Mouse (Mus musculus) kidney, embryonic 16.5 days (tissue): ENCODE measurements around the gene Pcsk5. TPM values are rescaled to one million over a fixed set of nuclear protein-coding genes. Genes with fewer than 3 reads are reported as not detected.
A peak's percentile ranks its signal among the peaks of the same experiment; 100 is the strongest.

Experiments
- ATAC-seq: fragments of 200-750 bp; cut with Nextera tagmentation; 2 replicates; pipeline ENCODE4 v1.8.0; 2017; ENCODE audit warnings: moderate TSS enrichment; ENCODE audit not compliant: low FRiP score, low TSS enrichment
- H3K27ac ChIP-seq: fragments of 300-500 bp; sonication (generic); 2 replicates; pipeline ENCODE4 v1.5.1; 2014; ENCODE audit warnings: low read length
- H3K27me3 ChIP-seq: fragments of 300-500 bp; sonication (generic); 2 replicates; pipeline ENCODE4 v1.6.1; 2014; ENCODE audit warnings: low read length, control low read depth, mixed read lengths; ENCODE audit not compliant: insufficient read depth
- H3K36me3 ChIP-seq: fragments of 300-500 bp; sonication (generic); 2 replicates; pipeline ENCODE4 v1.6.1; 2014; ENCODE audit warnings: low read length, control low read depth, mixed read lengths; ENCODE audit not compliant: insufficient read depth
- H3K4me1 ChIP-seq: fragments of 300-500 bp; sonication (generic); 2 replicates; pipeline ENCODE4 v1.6.1; 2014; ENCODE audit warnings: low read length, control low read depth, mixed read lengths; ENCODE audit not compliant: insufficient read depth
- H3K4me2 ChIP-seq: fragments of 300-500 bp; sonication (generic); replicated peaks from 2 replicates; pipeline ENCODE4 v1.6.1; 2014; ENCODE audit warnings: low read depth, low read length
- H3K4me3 ChIP-seq: fragments of 300-500 bp; sonication (generic); 2 replicates; pipeline ENCODE4 v1.5.1; 2014; ENCODE audit warnings: mild to moderate bottlenecking, low read length
- H3K9ac ChIP-seq: fragments of 300-500 bp; sonication (generic); replicated peaks from 2 replicates; pipeline ENCODE4 v1.6.1; 2014; ENCODE audit warnings: low read length
- H3K9me3 ChIP-seq: fragments of 300-500 bp; sonication (generic); 2 replicates; pipeline ENCODE4 v1.6.1; 2016; ENCODE audit warnings: low read length, control low read depth
- WGBS: fragments of 180-500 bp; shearing (Covaris S2); extraction: QIAGEN DNeasy Blood & Tissue Kit; methylation state at CpG from one replicate; pipeline ENCODE4 v1.1.7; 2014; 5-methylcytosine and 5-hydroxymethylcytosine counted together
- polyA plus RNA-seq: library from polyadenylated mRNA; unstranded; fragments of >200 nt; fragmentation: Nextera tagmentation; extraction: Ambion mirVana; gene quantifications from 2 replicates; pipeline ENCODE4 v1.2.1, GENCODE M21; 2015

Pcsk5 gene
- polyA plus RNA-seq, 1 experiment from 2014 or later, result 26.3 TPM

GRCm38 (mm10) chr19:17839856-17840255 is 2.4 kb upstream of the Pcsk5 start:
- H3K9ac ChIP-seq, result no peak overlapping the region
- H3K27me3 ChIP-seq, result no peaks in the 10 kb centered on the region
- no peak overlapping the region for H3K4me2 ChIP-seq
- no peak overlapping the region for H3K4me3 ChIP-seq
- H3K4me1 ChIP-seq, result peaks cover 11% of the 10 kb centered on the region; the same call in 1 of the 2 replicates
- no peaks in the 10 kb centered on the region for H3K9me3 ChIP-seq
- WGBS, result 74% methylated on average over 1 of the region's 1 CpGs
- no peaks in the 10 kb centered on the region for H3K36me3 ChIP-seq
- no peak overlapping the region for H3K27ac ChIP-seq
- no peak for ATAC-seq

- peak overlapping the region; percentile 92 for H3K27ac ChIP-seq
- no peaks in the 10 kb centered on the region for H3K36me3 ChIP-seq
- peak overlapping the region; percentile 82 for H3K4me3 ChIP-seq
- peaks cover 22% of the 10 kb centered on the region; the same call in 1 of the 2 replicates for H3K4me1 ChIP-seq
- H3K9ac ChIP-seq, result peak overlapping the region; percentile 85
- no peaks in the 10 kb centered on the region for H3K9me3 ChIP-seq
- no peaks in the 10 kb centered on the region for H3K27me3 ChIP-seq
- WGBS, result under 1% methylated on average over 67 of the region's 72 CpGs
- H3K4me2 ChIP-seq, result peak overlapping the region; percentile 91
- peak; percentile 85 for ATAC-seq
Observed at GRCm38 (mm10) chr19:17836566-17837470, 614 bp downstream of the Pcsk5 start.

- no peaks in the 10 kb centered on the region for H3K9me3 ChIP-seq
- no peaks in the 10 kb centered on the region for H3K27me3 ChIP-seq
- under 1% methylated on average over 28 of the region's 28 CpGs for WGBS
- peak; percentile 24; the same call in 1 of the 2 replicates for ATAC-seq
- H3K27ac ChIP-seq, result peak overlapping the region; percentile 92; the same call in 1 of the 2 replicates
- peak overlapping the region; percentile 91 for H3K4me2 ChIP-seq
- H3K4me3 ChIP-seq, result peak overlapping the region; percentile 82
- H3K36me3 ChIP-seq, result no peaks in the 10 kb centered on the region
- peak overlapping the region; percentile 85 for H3K9ac ChIP-seq
- peaks cover 24% of the 10 kb centered on the region; the same call in 1 of the 2 replicates for H3K4me1 ChIP-seq
Observed at GRCm38 (mm10) chr19:17835681-17836565, 1.5 kb downstream of the Pcsk5 start.

GRCm38 (mm10) chr19:17834894-17835293 is 2.5 kb downstream of the Pcsk5 start:
- no peak for ATAC-seq
- H3K27ac ChIP-seq, result no peak overlapping the region
- peaks cover 24% of the 10 kb centered on the region; the same call in 1 of the 2 replicates for H3K4me1 ChIP-seq
- H3K4me3 ChIP-seq, result peak overlapping the region; percentile 82; the same call in 1 of the 2 replicates
- no peaks in the 10 kb centered on the region for H3K9me3 ChIP-seq
- H3K4me2 ChIP-seq, result peak overlapping the region; percentile 91
- no peak overlapping the region for H3K9ac ChIP-seq
- H3K36me3 ChIP-seq, result no peaks in the 10 kb centered on the region
- H3K27me3 ChIP-seq, result no peaks in the 10 kb centered on the region

- WGBS, result 84% methylated on average over 2 of the region's 2 CpGs
- H3K4me3 ChIP-seq, result no peak overlapping the region
- no peaks in the 10 kb centered on the region for H3K36me3 ChIP-seq
Observed at GRCm38 (mm10) chr19:17831376-17831775, 6.1 kb downstream of the Pcsk5 start.

GRCm38 (mm10) chr19:17828414-17828813 is 9.0 kb downstream of the Pcsk5 start:
- no peaks in the 10 kb centered on the region for H3K36me3 ChIP-seq
- no peak overlapping the region for H3K9ac ChIP-seq
- WGBS, result 60% methylated on average over 8 of the region's 8 CpGs
- ATAC-seq, result no peak
- no peak overlapping the region for H3K4me2 ChIP-seq
- no peaks in the 10 kb centered on the region for H3K27me3 ChIP-seq
- no peak overlapping the region for H3K4me3 ChIP-seq
- no peaks in the 10 kb centered on the region for H3K9me3 ChIP-seq
- H3K27ac ChIP-seq, result no peak overlapping the region
- H3K4me1 ChIP-seq, result 0 out of 2 replicates have a peak, but pooled peaks cover 4% of the 10 kb centered on the region

More at GRCm38 (mm10) chr19:17831376-17831775, 6.1 kb downstream of the Pcsk5 start:
- no peak overlapping the region for H3K4me2 ChIP-seq
- no peaks in the 10 kb centered on the region for H3K27me3 ChIP-seq
- H3K9ac ChIP-seq, result no peak overlapping the region
- ATAC-seq, result no peak
- peaks cover 21% of the 10 kb centered on the region; the same call in 1 of the 2 replicates for H3K4me1 ChIP-seq
- H3K9me3 ChIP-seq, result no peaks in the 10 kb centered on the region
- H3K27ac ChIP-seq, result no peak overlapping the region

GRCm38 (mm10) chr19:17826694-17827093 is 10.7 kb downstream of the Pcsk5 start:
- no peak for ATAC-seq
- H3K9ac ChIP-seq, result no peak overlapping the region
- no peak overlapping the region for H3K27ac ChIP-seq
- no peaks in the 10 kb centered on the region for H3K9me3 ChIP-seq
- WGBS, result 87% methylated on average over 3 of the region's 3 CpGs
- H3K27me3 ChIP-seq, result no peaks in the 10 kb centered on the region
- peaks cover under 1% of the 10 kb centered on the region; the same call in 1 of the 2 replicates for H3K4me1 ChIP-seq
- no peak overlapping the region for H3K4me3 ChIP-seq
- no peak overlapping the region for H3K4me2 ChIP-seq
- H3K36me3 ChIP-seq, result no peaks in the 10 kb centered on the region

GRCm38 (mm10) chr19:17820046-17820445 is 17.4 kb downstream of the Pcsk5 start:
- Histone ChIP-seq H3K36me3 (no peaks in the 10 kb centered on the region), H3K4me1 (no peaks in the 10 kb centered on the region; the same call in 1 of the 2 replicates), H3K27ac (no peak overlapping the region), H3K9ac (no peak overlapping the region), H3K27me3 (no peaks in the 10 kb centered on the region), H3K4me2 (no peak overlapping the region), H3K9me3 (no peaks in the 10 kb centered on the region), H3K4me3 (no peak overlapping the region)
- no peak for ATAC-seq
- 90% methylated on average over 2 of the region's 2 CpGs for WGBS

- no peak for ATAC-seq
- 67% methylated on average over 5 of the region's 5 CpGs for WGBS
Observed at GRCm38 (mm10) chr19:17819081-17819480, 18.4 kb downstream of the Pcsk5 start.

More at GRCm38 (mm10) chr19:17819081-17819480, 18.4 kb downstream of the Pcsk5 start:
- Histone ChIP-seq H3K36me3 (no peaks in the 10 kb centered on the region), H3K27ac (no peak overlapping the region), H3K4me1 (no peaks in the 10 kb centered on the region; the same call in 1 of the 2 replicates), H3K4me3 (no peak overlapping the region), H3K9ac (no peak overlapping the region), H3K27me3 (no peaks in the 10 kb centered on the region), H3K9me3 (no peaks in the 10 kb centered on the region), H3K4me2 (no peak overlapping the region)
